Mouse (Mus musculus) mesoderm, embryonic 11.5 days (tissue): Measurements from ENCODE around the gene Kcnc1.

Experiments
- DNase-seq: peaks from one replicate; pipeline ENCODE4 v3.0.0-alpha.2; 2012; ENCODE audit warnings: low read depth, low spot score

Kcnc1 gene

GRCm38 (mm10) chr7:46393718-46394511 lies 2.4 kb upstream of the Kcnc1 start:
- no peak for DNase-seq

GRCm38 (mm10) chr7:46394933-46395332 lies 1.4 kb upstream of the Kcnc1 start:
- DNase-seq: no peak

- no peak for DNase-seq
Observed at GRCm38 (mm10) chr7:46395571-46395970, 726 bp upstream of the Kcnc1 start.

GRCm38 (mm10) chr7:46396928-46397731 lies 833 bp downstream of the Kcnc1 start:
- DNase-seq: no peak

- DNase-seq: no peak
Observed at GRCm38 (mm10) chr7:46397732-46398333, 1.5 kb downstream of the Kcnc1 start.

GRCm38 (mm10) chr7:46398612-46399011 lies 2.3 kb downstream of the Kcnc1 start:
- no peak for DNase-seq

GRCm38 (mm10) chr7:46399676-46400075 lies 3.4 kb downstream of the Kcnc1 start:
- DNase-seq: no peak

- no peak for DNase-seq
Observed at GRCm38 (mm10) chr7:46400346-46400745, 4.0 kb downstream of the Kcnc1 start.

GRCm38 (mm10) chr7:46401371-46402180 lies 5.3 kb downstream of the Kcnc1 start:
- DNase-seq: no peak

- DNase-seq: no peak
Observed at GRCm38 (mm10) chr7:46403616-46404485, 7.6 kb downstream of the Kcnc1 start.

GRCm38 (mm10) chr7:46404756-46405155 lies 8.5 kb downstream of the Kcnc1 start:
- DNase-seq: no peak

GRCm38 (mm10) chr7:46408606-46409005 lies 12.3 kb downstream of the Kcnc1 start:
- DNase-seq: no peak

GRCm38 (mm10) chr7:46409204-46409789 lies 13.0 kb downstream of the Kcnc1 start:
- DNase-seq: no peak

- no peak for DNase-seq
Observed at GRCm38 (mm10) chr7:46410727-46411126, 14.4 kb downstream of the Kcnc1 start.

- DNase-seq: no peak
Observed at GRCm38 (mm10) chr7:46412823-46413222, 16.5 kb downstream of the Kcnc1 start.

GRCm38 (mm10) chr7:46413959-46414725 lies 17.8 kb downstream of the Kcnc1 start:
- DNase-seq: no peak

GRCm38 (mm10) chr7:46415818-46416425 lies 19.6 kb downstream of the Kcnc1 start:
- DNase-seq: no peak

- DNase-seq: no peak
Observed at GRCm38 (mm10) chr7:46417467-46417866, 21.2 kb downstream of the Kcnc1 start.

GRCm38 (mm10) chr7:46418102-46418622 lies 21.9 kb downstream of the Kcnc1 start:
- DNase-seq: no peak
